Mouse (Mus musculus) brain, embryonic 14.5 days (tissue): ENCODE results near the gene Scel.

Source experiments
- CTCF ChIP-seq: fragments of 200-500 bp; IDR thresholded peaks from 2 replicates; pipeline ENCODE4 v1.5.1; 2012; ENCODE audit warnings: inconsistent platforms, mild to moderate bottlenecking, moderate library complexity, borderline replicate concordance; ENCODE audit not compliant: insufficient read depth, insufficient read length; ENCODE audit errors: extremely low read depth
- POLR2A ChIP-seq: fragments of 200-500 bp; IDR thresholded peaks from 2 replicates; pipeline ENCODE4 v1.6.1; 2012; ENCODE audit warnings: mild to moderate bottlenecking, inconsistent platforms, borderline replicate concordance; ENCODE audit not compliant: poor library complexity, insufficient read depth, insufficient read length, severe bottlenecking; ENCODE audit errors: extremely low read depth

- no peak for TF ChIP-seq POLR2A
- no peak for TF ChIP-seq CTCF
Measured at GRCm38 (mm10) chr14:103643933-103644332, 130.8 kb downstream of the Scel start.
